Mouse (Mus musculus) spleen, adult 2 months (tissue): ENCODE measurements around the gene Nek6. TPM values are rescaled to one million over a fixed set of nuclear protein-coding genes. Genes with fewer than 3 reads are reported as not detected.

Experiments used
- DNase-seq, 2 experiments: peaks; one replicate each; pipeline versions ENCODE4 v3.0.0 to v3.0.0-alpha.2; 2012 to 2021; ENCODE audit warnings: low spot score in 2 of 2, low read depth in 1 of 2
- H3K27ac ChIP-seq: fragments of 200-500 bp; 2 replicates; pipeline ENCODE4 v1.5.1; 2012; ENCODE audit warnings: low read length, inconsistent platforms; ENCODE audit not compliant: insufficient read depth
- H3K27me3 ChIP-seq: fragments of 200-500 bp; 2 replicates; pipeline ENCODE4 v1.6.1; 2012; ENCODE audit warnings: mild to moderate bottlenecking, moderate library complexity, low read length, inconsistent platforms; ENCODE audit not compliant: control insufficient read depth, insufficient read depth
- H3K36me3 ChIP-seq: fragments of 200-500 bp; 2 replicates; pipeline ENCODE4 v1.6.1; 2012; ENCODE audit warnings: mild to moderate bottlenecking, low read length, inconsistent platforms; ENCODE audit not compliant: control insufficient read depth, insufficient read depth
- H3K4me1 ChIP-seq: fragments of 200-500 bp; 2 replicates; pipeline ENCODE4 v1.6.1; 2011; ENCODE audit warnings: inconsistent platforms; ENCODE audit not compliant: control insufficient read depth, insufficient read depth, insufficient read length
- H3K4me3 ChIP-seq: fragments of 200-500 bp; 2 replicates; pipeline ENCODE4 v1.5.1; 2011; ENCODE audit warnings: mild to moderate bottlenecking, inconsistent platforms; ENCODE audit not compliant: insufficient read depth, insufficient read length; ENCODE audit errors: extremely low read depth
- CTCF ChIP-seq: fragments of 200-500 bp; IDR thresholded peaks from 2 replicates; pipeline ENCODE4 v1.5.1; 2011; ENCODE audit warnings: mild to moderate bottlenecking, inconsistent platforms; ENCODE audit not compliant: insufficient read depth, insufficient read length, insufficient replicate concordance; ENCODE audit errors: extremely low read depth
- POLR2A ChIP-seq: fragments of 200-500 bp; IDR thresholded peaks from 2 replicates; pipeline ENCODE4 v1.6.1; 2011; ENCODE audit warnings: low read depth, low read length, inconsistent platforms
- WGBS: fragments of 180-500 bp; shearing (Covaris S2); methylation state at CpG from one replicate; pipeline ENCODE4 v1.1.7; 2018; 5-methylcytosine and 5-hydroxymethylcytosine counted together
- polyA plus RNA-seq: library from polyadenylated mRNA; depleted of rRNA; stranded (reverse); fragments of >200 nt; gene quantifications from 2 replicates; pipeline ENCODE4 v1.2.3, GENCODE M21; 2012

The Nek6 gene
- polyA plus RNA-seq, 1 experiment = 9.4 TPM

GRCm38 (mm10) chr2:38516471-38516870, 5.0 kb downstream of the Nek6 start:
- 82% methylated on average over 3 of the region's 3 CpGs for WGBS
- Histone ChIP-seq H3K27ac (no peak overlapping the region), H3K27me3 (0 out of 2 replicates have a peak, but pooled peaks cover 3% of the 10 kb centered on the region), H3K4me1 (peaks cover 9% of the 10 kb centered on the region), H3K36me3 (no peaks in the 10 kb centered on the region), H3K4me3 (no peak overlapping the region)
- TF ChIP-seq POLR2A (no peak), CTCF (no peak)
- no peak for DNase-seq

GRCm38 (mm10) chr2:38517045-38517444, 5.6 kb downstream of the Nek6 start:
- no peaks in the 10 kb centered on the region for H3K36me3 ChIP-seq
- WGBS = 79% methylated on average over 6 of the region's 6 CpGs
- H3K4me3 ChIP-seq = no peak overlapping the region
- no peak for DNase-seq
- H3K4me1 ChIP-seq = peaks cover 5% of the 10 kb centered on the region; the same call in 1 of the 2 replicates
- H3K27me3 ChIP-seq = no peaks in the 10 kb centered on the region
- no peak overlapping the region for H3K27ac ChIP-seq
- TF ChIP-seq POLR2A (no peak), CTCF (no peak)

GRCm38 (mm10) chr2:38518719-38519118, 7.3 kb downstream of the Nek6 start:
- H3K27ac ChIP-seq = no peak overlapping the region
- TF ChIP-seq POLR2A = no peak
- TF ChIP-seq CTCF = no peak
- H3K36me3 ChIP-seq = no peaks in the 10 kb centered on the region
- DNase-seq = no peak
- no peaks in the 10 kb centered on the region for H3K27me3 ChIP-seq
- H3K4me1 ChIP-seq = peaks cover 4% of the 10 kb centered on the region; the same call in 1 of the 2 replicates
- 85% methylated on average over 5 of the region's 5 CpGs for WGBS
- no peak overlapping the region for H3K4me3 ChIP-seq

DNA sequence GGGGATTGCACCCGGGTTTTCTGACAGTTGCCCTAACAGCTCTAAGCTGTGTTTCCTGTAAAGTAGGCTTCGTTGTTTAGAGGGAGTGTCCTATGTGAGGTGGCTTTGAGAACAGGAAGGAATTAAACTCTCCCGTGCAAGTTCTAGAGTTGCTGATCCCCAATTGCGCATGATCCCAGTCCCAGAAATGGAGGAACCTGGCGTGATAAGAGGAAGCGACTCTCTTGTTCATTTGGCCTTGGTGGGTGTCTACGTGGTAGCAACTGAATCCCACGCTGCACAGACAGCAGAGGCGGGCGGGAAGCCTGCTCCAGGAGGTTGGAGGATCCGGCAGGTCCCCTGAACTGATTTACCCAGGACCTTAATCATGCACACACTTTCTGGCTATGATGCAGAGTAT, 8.5 kb downstream of the Nek6 start:
- Histone ChIP-seq H3K4me1 (no peaks in the 10 kb centered on the region), H3K27ac (no peak overlapping the region), H3K4me3 (no peak overlapping the region), H3K27me3 (no peaks in the 10 kb centered on the region), H3K36me3 (no peaks in the 10 kb centered on the region)
- TF ChIP-seq POLR2A (no peak), CTCF (no peak)
- no peak for DNase-seq
- 57% methylated on average over 11 of the region's 11 CpGs for WGBS

- Histone ChIP-seq H3K4me3 (no peak overlapping the region), H3K27ac (no peak overlapping the region), H3K27me3 (no peaks in the 10 kb centered on the region), H3K36me3 (no peaks in the 10 kb centered on the region), H3K4me1 (no peaks in the 10 kb centered on the region)
- TF ChIP-seq POLR2A = no peak
- no peak for TF ChIP-seq CTCF
- no peak for DNase-seq
- WGBS = 93% methylated on average over 12 of the region's 12 CpGs
These were observed 10.2 kb downstream of the Nek6 start for GRCm38 (mm10) chr2:38521618-38522017.

DNA sequence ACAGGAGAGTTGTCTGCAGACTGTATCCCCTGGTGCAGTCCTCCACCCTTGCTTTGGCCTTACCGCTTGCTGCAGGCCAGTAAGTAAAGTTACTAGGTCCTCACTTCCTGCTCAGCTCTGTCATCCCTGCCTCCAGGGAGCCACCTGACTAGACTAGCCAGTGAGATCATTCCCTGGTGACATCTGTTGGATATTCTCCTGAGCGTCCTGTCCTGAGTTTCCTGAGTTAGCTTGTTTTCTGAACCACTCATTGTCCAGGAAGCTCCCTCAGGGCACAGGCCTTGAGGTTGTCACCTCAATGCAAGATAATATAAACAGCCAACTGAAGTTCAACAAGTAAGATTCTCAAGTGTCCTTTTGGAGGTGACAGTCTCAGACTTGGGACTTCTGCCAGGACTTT, 10.9 kb downstream of the Nek6 start:
- DNase-seq = no peak
- no peaks in the 10 kb centered on the region for H3K4me1 ChIP-seq
- no peak overlapping the region for H3K27ac ChIP-seq
- no peaks in the 10 kb centered on the region for H3K27me3 ChIP-seq
- no peak overlapping the region for H3K4me3 ChIP-seq
- WGBS = 76% methylated on average over 2 of the region's 2 CpGs
- H3K36me3 ChIP-seq = no peaks in the 10 kb centered on the region
- TF ChIP-seq CTCF (no peak), POLR2A (no peak)

GRCm38 (mm10) chr2:38523781-38524445, 12.5 kb downstream of the Nek6 start:
- no peak overlapping the region for H3K4me3 ChIP-seq
- no peak overlapping the region for H3K27ac ChIP-seq
- WGBS = 89% methylated on average over 10 of the region's 10 CpGs
- no peaks in the 10 kb centered on the region for H3K4me1 ChIP-seq
- no peaks in the 10 kb centered on the region for H3K36me3 ChIP-seq
- H3K27me3 ChIP-seq = no peaks in the 10 kb centered on the region
- DNase-seq = no peak
- TF ChIP-seq CTCF (no peak), POLR2A (no peak)

DNA sequence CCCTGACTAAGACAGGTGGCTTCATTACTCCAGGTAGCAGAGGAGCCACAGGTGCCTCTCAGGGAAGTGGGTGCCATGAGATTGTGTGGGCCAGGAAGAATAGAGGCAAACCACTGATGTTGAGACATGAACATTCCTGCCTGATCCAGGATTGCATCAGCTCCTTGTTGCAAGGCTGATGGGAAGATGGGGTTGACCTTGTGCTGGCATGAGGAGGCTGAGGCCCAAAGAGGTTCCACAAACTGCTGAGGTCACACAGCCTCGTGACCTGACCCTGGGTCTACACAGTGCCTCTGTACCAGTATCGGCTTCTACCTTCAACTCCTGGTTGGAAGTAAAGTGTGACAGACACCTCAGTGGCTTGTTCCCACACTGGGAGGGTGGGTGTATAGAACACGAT, 13.6 kb downstream of the Nek6 start:
- no peak for DNase-seq
- Histone ChIP-seq H3K4me3 (no peak overlapping the region), H3K4me1 (no peaks in the 10 kb centered on the region), H3K27me3 (no peaks in the 10 kb centered on the region), H3K27ac (no peak overlapping the region), H3K36me3 (no peaks in the 10 kb centered on the region)
- WGBS = 85% methylated on average over 3 of the region's 3 CpGs
- TF ChIP-seq POLR2A = no peak
- TF ChIP-seq CTCF = no peak
